Mouse (Mus musculus) CH12.LX (cell line): ENCODE measurements at regions not wholly inside any gene's neighbourhood (a gene's known extent, or its start where the extent isn't known, plus 50 kb on each side); places are given as distances from the start of the nearest gene placed in this dataset.

Source experiments
- CTCF ChIP-seq, 2 experiments: IDR thresholded peaks in 1 of 2; conservative IDR thresholded peaks in 1 of 2; 2 replicates each; pipeline ENCODE4 v1.5.1; 2011 to 2012; ENCODE audit warnings: low read depth in 2 of 2, low read length in 2 of 2, improper control_type of control experiment in 1 of 2, inconsistent platforms in 1 of 2, mild to moderate bottlenecking in 1 of 2, moderate library complexity in 1 of 2
- E2F4 ChIP-seq: IDR thresholded peaks from 2 replicates; pipeline ENCODE4 v1.6.1; 2011; ENCODE audit warnings: low read depth, low read length, improper control_type of control experiment; ENCODE audit not compliant: insufficient replicate concordance
- EP300 ChIP-seq: IDR thresholded peaks from 2 replicates; pipeline ENCODE4 v1.6.1; 2011; ENCODE audit warnings: low read length, improper control_type of control experiment
- ETS1 ChIP-seq: conservative IDR thresholded peaks from 2 replicates; pipeline ENCODE4 v1.6.1; 2012; ENCODE audit warnings: low read depth, mild to moderate bottlenecking, inconsistent platforms, low read length, improper control_type of control experiment, moderate library complexity
- GABPA ChIP-seq: IDR thresholded peaks from 2 replicates; pipeline ENCODE4 v1.6.1; 2012; ENCODE audit warnings: low read depth, low read length, improper control_type of control experiment, inconsistent platforms; ENCODE audit not compliant: insufficient replicate concordance
- IRF4 ChIP-seq: IDR thresholded peaks from 2 replicates; pipeline ENCODE4 v1.6.1; 2014; ENCODE audit warnings: low read depth, mild to moderate bottlenecking, inconsistent platforms, low read length, improper control_type of control experiment
- NELFE ChIP-seq: IDR thresholded peaks from 2 replicates; pipeline ENCODE4 v1.6.1; 2011; ENCODE audit warnings: low read depth, low read length, improper control_type of control experiment
- NRF1 ChIP-seq: IDR thresholded peaks from 2 replicates; pipeline ENCODE4 v1.6.1; 2014; ENCODE audit warnings: low read depth, mild to moderate bottlenecking, inconsistent platforms, low read length, improper control_type of control experiment, moderate library complexity
- POLR2A ChIP-seq: IDR thresholded peaks from 2 replicates; pipeline ENCODE4 v1.6.1; 2011; ENCODE audit warnings: low read depth, mild to moderate bottlenecking, improper control_type of control experiment, low read length
- POLR2AphosphoS2 ChIP-seq: IDR thresholded peaks from 2 replicates; pipeline ENCODE4 v1.6.1; 2011; ENCODE audit warnings: low read depth, low read length, improper control_type of control experiment
- USF1 ChIP-seq: IDR thresholded peaks from 2 replicates; pipeline ENCODE4 v1.6.1; 2014; ENCODE audit warnings: low read depth, mild to moderate bottlenecking, inconsistent platforms, low read length, improper control_type of control experiment
- USF2 ChIP-seq: conservative IDR thresholded peaks from 2 replicates; pipeline ENCODE4 v1.6.1; 2011; ENCODE audit warnings: low read depth, low read length, improper control_type of control experiment
- ZMIZ1 ChIP-seq: IDR thresholded peaks from 2 replicates; pipeline ENCODE4 v1.6.1; 2012; ENCODE audit warnings: low read depth, mild to moderate bottlenecking, inconsistent platforms, low read length, improper control_type of control experiment
- ZNF384 ChIP-seq: IDR thresholded peaks from 2 replicates; pipeline ENCODE4 v1.6.1; 2012; ENCODE audit warnings: low read depth, low read length, improper control_type of control experiment, inconsistent platforms

DNA sequence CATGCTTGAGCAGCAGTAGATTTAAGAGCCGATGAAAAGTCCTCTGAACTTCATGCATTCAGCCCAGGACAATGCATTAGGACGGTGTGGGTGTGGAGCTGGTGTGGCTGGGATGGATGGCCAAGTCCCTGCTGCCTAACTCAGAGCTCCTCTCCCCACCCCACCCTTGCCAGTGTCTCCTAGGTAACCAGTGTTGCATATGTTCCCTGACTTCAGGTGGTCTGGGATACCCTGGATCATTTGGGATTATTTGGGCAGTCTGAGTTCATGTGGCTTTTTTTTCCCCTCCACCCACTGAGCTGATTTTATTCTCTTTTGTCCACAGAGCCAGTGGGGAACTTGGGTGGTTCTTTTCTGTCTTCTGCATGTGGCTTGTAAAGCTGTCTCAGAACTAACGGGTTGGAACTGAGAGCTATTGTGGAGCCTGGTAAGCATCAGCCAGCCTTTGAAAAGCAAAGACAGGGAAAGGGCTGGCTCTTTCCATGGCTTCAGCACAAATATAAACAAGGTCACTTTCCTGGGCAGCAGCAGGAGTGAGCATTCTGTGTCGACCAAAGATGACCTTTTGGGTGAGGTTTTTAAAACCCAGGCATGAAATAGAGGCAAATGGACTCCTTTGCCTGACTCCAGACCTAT lies 205.1 kb upstream of the Bmp2 start:
- TF ChIP-seq E2F4, result no peak
- TF ChIP-seq ZNF384, result no peak
- no peak for TF ChIP-seq EP300
- TF ChIP-seq CTCF (conservative IDR thresholded peaks at IDR 0.05 in 1 of 2, IDR thresholded peaks at IDR 0.05 in 1 of 2; ENCODE audit: low read depth in 2 of 2, low read length in 2 of 2), result no peak
- no peak for TF ChIP-seq GABPA
- TF ChIP-seq USF1, result no peak
- no peak for TF ChIP-seq POLR2A
- TF ChIP-seq ETS1, result no peak
- no peak for TF ChIP-seq IRF4
- TF ChIP-seq USF2, result no peak
- TF ChIP-seq POLR2AphosphoS2, result no peak
- no peak for TF ChIP-seq ZMIZ1
- no peak for TF ChIP-seq NRF1
- no peak for TF ChIP-seq NELFE
